Mouse (Mus musculus): ENCODE data around the gene Wscd2. TPM values are rescaled to one million over a fixed set of nuclear protein-coding genes. Genes with fewer than 3 reads are reported as not detected.

Wscd2 gene
- total and polyA plus RNA-seq, 3 experiments, result not detected

DNA sequence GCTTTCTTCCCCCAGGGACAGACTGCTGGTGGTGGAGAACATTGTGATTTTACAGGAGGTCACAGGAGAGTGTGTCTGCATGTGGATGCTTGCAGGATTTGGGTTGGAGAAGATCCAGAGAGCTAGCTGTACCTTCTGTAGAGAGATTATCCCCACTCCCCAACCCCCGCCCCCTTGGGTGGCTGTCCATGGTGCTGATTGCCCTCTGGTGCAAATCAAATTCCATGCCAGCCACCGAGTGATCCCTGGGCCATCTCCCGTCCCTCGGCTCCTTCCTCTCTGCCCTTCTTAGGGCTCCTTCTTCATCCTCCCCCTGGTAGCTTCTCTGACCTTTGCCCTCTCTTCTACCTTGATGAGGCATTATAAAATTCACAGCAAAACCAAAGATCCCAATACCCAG lies 74.3 kb downstream of the Wscd2 start:
- no peak for DNase-seq (ENCODE audit: low read depth, low spot score)
- no peaks in the 10 kb centered on the region for H3K4me1 ChIP-seq (ENCODE audit: control insufficient read depth in 1 of 2, insufficient read depth in 2 of 2, low read length in 2 of 2)
- H3K9me3 ChIP-seq (replicated peaks; ENCODE audit: insufficient read depth, low read length), result no peaks in the 10 kb centered on the region
- H3K36me3 ChIP-seq (ENCODE audit: control insufficient read depth in 1 of 2, insufficient read depth in 2 of 2, low read length in 2 of 2), result no peaks in the 10 kb centered on the region
- H3K27me3 ChIP-seq (ENCODE audit: control insufficient read depth in 1 of 2, insufficient read depth in 2 of 2, low read length in 2 of 2), result no peaks in the 10 kb centered on the region
- no peak overlapping the region for H3K4me3 ChIP-seq (ENCODE audit: control insufficient read depth in 1 of 2, insufficient read depth in 1 of 2, low read depth in 2 of 2, low read length in 2 of 2)
- no peak overlapping the region for H3K9ac ChIP-seq (ENCODE audit: control insufficient read depth, low read depth, low read length, poor library complexity, severe bottlenecking)
- no peaks in the 10 kb centered on the region for H3K79me2 ChIP-seq (ENCODE audit: control insufficient read depth, insufficient read depth, low read length, poor library complexity)
- H3K27ac ChIP-seq (ENCODE audit: control insufficient read depth, low read depth, low read length), result no peak overlapping the region
- TF ChIP-seq TCF12 (IDR thresholded peaks at IDR 0.05; ENCODE audit: low read depth, low read length) (no peak), ZNF384 (IDR thresholded peaks at IDR 0.05; ENCODE audit: low read depth, low read length) (no peak), POLR2AphosphoS5 (IDR thresholded peaks at IDR 0.05; ENCODE audit: borderline replicate concordance, low read depth, low read length) (no peak), JUND (IDR thresholded peaks at IDR 0.05; ENCODE audit: low read depth, low read length) (no peak), GABPA (IDR thresholded peaks at IDR 0.05; ENCODE audit: low read depth, low read length) (no peak), POLR2AphosphoS2 (IDR thresholded peaks at IDR 0.05; ENCODE audit: low read length) (no peak), TAL1 (IDR thresholded peaks at IDR 0.05; ENCODE audit: low read length) (no peak), POLR2A (IDR thresholded peaks at IDR 0.05; ENCODE audit: control insufficient read depth in 1 of 2, insufficient read depth in 1 of 2, low read depth in 1 of 2, low read length in 2 of 2, poor library complexity in 1 of 2) (no peak), NRF1 (IDR thresholded peaks at IDR 0.05; ENCODE audit: insufficient read depth, low read depth, low read length, poor library complexity, severe bottlenecking) (no peak), GATA1 (IDR thresholded peaks at IDR 0.05; ENCODE audit: low read depth, low read length) (no peak), USF1 (IDR thresholded peaks at IDR 0.05; ENCODE audit: low read depth, low read length) (no peak), MYB (IDR thresholded peaks at IDR 0.05; ENCODE audit: low read depth, low read length) (no peak), ZKSCAN1 (IDR thresholded peaks at IDR 0.05; ENCODE audit: low read depth, low read length) (no peak), MAX (IDR thresholded peaks at IDR 0.05; ENCODE audit: low read length) (no peak), RAD21 (IDR thresholded peaks at IDR 0.05; ENCODE audit: low read depth, low read length) (no peak), KAT2A (conservative IDR thresholded peaks at IDR 0.05; ENCODE audit: low read depth, low read length) (no peak), ZMIZ1 (IDR thresholded peaks at IDR 0.05; ENCODE audit: low read depth, low read length) (no peak), CTCF (IDR thresholded peaks at IDR 0.05 in 2 of 3, conservative IDR thresholded peaks at IDR 0.05 in 1 of 3; ENCODE audit: control insufficient read depth in 1 of 3, insufficient read depth in 1 of 3, low read depth in 2 of 3, low read length in 3 of 3, poor library complexity in 1 of 3, severe bottlenecking in 1 of 3) (no peak)

DNA sequence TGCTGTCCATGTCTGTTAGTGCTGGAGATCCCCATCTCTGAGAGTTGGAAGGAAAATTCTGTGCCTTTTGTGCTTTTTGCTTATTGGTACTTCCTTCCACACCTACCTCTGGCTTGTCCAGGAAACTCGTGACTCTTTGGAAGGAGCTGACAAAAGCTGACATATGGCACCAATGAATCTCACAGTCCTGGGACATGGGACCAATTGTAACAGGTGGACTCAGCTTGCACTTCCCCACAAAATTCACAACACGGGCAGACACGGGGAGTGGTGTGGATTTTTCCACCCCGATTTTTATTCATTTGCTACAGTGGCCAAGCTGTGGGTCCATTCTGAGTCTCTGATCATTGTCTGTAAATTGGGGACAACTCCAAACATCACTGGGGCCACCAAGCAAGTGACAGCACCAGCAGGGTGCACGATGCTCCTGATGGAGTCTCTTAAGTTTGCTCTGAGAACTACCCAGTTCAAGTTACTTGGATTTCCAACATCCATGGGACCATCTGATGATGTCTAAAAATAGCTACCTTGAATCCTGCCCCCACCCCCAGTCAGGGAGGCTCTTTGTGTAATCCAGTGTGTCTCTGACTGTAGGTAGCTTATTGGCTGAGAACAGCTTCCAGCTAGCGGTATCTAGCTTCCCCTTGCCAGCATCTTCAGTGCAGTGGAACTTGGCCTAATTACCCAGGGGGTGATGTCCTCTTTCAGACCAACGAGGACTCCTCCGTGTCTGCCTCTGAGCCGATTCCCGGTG lies 75.1 kb downstream of the Wscd2 start:
- H3K4me3 ChIP-seq (ENCODE audit: control insufficient read depth in 1 of 2, insufficient read depth in 1 of 2, low read depth in 2 of 2, low read length in 2 of 2), result no peak overlapping the region
- TF ChIP-seq GABPA (IDR thresholded peaks at IDR 0.05; ENCODE audit: low read depth, low read length) (no peak), KAT2A (conservative IDR thresholded peaks at IDR 0.05; ENCODE audit: low read depth, low read length) (no peak), MAFK (IDR thresholded peaks at IDR 0.05; ENCODE audit: borderline replicate concordance, low read depth, low read length) (no peak), POLR2AphosphoS2 (IDR thresholded peaks at IDR 0.05; ENCODE audit: low read length) (no peak), ZC3H11A (IDR thresholded peaks at IDR 0.05; ENCODE audit: low read depth, low read length) (no peak), E2F4 (IDR thresholded peaks at IDR 0.05; ENCODE audit: borderline replicate concordance, low read depth, low read length) (no peak), ZNF384 (IDR thresholded peaks at IDR 0.05; ENCODE audit: low read depth, low read length) (no peak), NELFE (IDR thresholded peaks at IDR 0.05; ENCODE audit: low read depth, low read length) (no peak), JUND (IDR thresholded peaks at IDR 0.05; ENCODE audit: low read depth, low read length) (no peak), MAZ (IDR thresholded peaks at IDR 0.05; ENCODE audit: low read depth, low read length) (no peak), TAL1 (IDR thresholded peaks at IDR 0.05; ENCODE audit: low read length) (no peak), CHD2 (IDR thresholded peaks at IDR 0.05; ENCODE audit: low read length) (no peak), MYB (IDR thresholded peaks at IDR 0.05; ENCODE audit: low read depth, low read length) (no peak), EP300 (IDR thresholded peaks at IDR 0.05; ENCODE audit: low read depth in 1 of 2, low read length in 2 of 2) (no peak), ETS1 (IDR thresholded peaks at IDR 0.05; ENCODE audit: low read depth, low read length) (no peak)
- no peaks in the 10 kb centered on the region for H3K79me2 ChIP-seq (ENCODE audit: control insufficient read depth, insufficient read depth, low read length, poor library complexity)
- H3K27ac ChIP-seq (ENCODE audit: control insufficient read depth, low read depth, low read length), result no peak overlapping the region
- no peaks in the 10 kb centered on the region for H3K27me3 ChIP-seq (ENCODE audit: control insufficient read depth in 1 of 2, insufficient read depth in 2 of 2, low read length in 2 of 2)
- no peak for DNase-seq (ENCODE audit: low read depth, low spot score)
- H3K9me3 ChIP-seq (replicated peaks; ENCODE audit: insufficient read depth, low read length), result no peaks in the 10 kb centered on the region
- no peaks in the 10 kb centered on the region for H3K36me3 ChIP-seq (ENCODE audit: control insufficient read depth in 1 of 2, insufficient read depth in 2 of 2, low read length in 2 of 2)
- no peak overlapping the region for H3K9ac ChIP-seq (ENCODE audit: control insufficient read depth, low read depth, low read length, poor library complexity, severe bottlenecking)
- H3K4me1 ChIP-seq (ENCODE audit: control insufficient read depth in 1 of 2, insufficient read depth in 2 of 2, low read length in 2 of 2), result no peaks in the 10 kb centered on the region
